Mouse (Mus musculus) urinary bladder, postnatal 4 days (tissue): ENCODE measurements around the gene Nfkbia.

Experiments
- DNase-seq, 2 experiments: peaks; one replicate each; pipeline ENCODE4 v3.0.0; 2021 to 2022; ENCODE audit warnings: low spot score in 2 of 2

The Nfkbia gene

DNA sequence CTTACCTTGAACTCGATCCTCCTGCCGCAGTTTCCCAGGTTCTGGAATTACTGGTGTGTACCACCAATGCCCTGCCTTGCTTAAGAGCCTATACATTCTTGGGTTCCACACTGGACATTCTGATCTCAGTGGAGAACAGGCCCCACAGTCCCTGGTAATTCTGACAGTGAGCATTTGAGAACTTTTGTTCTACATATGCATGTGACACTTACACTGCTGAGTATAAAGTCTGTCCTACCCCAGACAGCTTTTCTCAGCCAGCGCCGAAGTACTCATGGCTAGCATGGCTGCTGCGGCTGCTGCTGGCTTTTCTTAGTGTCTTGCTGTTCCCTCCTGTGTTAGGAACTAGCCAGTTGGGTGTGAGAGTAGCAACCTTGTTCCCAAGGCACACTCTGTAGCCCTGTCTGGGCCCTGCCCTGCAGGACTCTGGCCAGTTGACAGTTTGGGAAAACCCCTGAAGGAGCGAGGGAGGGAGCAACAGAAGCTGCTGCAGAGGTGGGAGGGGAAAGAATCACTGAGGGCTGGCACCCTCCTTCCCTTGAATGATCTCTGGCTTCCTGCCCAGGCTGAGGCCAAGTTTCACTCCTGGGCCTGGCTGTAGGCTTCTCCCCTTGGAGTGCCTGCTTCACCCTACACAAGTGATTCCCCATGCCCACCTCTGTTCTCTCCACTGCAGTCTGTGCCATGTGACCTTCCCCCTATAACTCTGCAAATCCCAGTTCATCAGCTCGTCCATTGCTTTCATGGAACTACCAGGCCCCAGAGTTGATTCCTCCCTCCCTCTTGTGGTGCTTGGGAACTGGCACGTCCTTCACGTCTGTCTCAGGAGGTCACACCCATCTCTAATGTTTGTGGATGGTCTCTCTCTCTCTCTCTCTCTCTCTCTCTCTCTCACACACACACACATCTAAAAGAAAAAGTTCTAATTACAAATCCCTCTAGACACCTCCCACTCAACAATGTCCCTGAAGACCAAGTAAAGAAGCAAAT, 49.3 kb downstream of the Nfkbia start:
- peak; percentile 74 to 83 for DNase-seq

DNA sequence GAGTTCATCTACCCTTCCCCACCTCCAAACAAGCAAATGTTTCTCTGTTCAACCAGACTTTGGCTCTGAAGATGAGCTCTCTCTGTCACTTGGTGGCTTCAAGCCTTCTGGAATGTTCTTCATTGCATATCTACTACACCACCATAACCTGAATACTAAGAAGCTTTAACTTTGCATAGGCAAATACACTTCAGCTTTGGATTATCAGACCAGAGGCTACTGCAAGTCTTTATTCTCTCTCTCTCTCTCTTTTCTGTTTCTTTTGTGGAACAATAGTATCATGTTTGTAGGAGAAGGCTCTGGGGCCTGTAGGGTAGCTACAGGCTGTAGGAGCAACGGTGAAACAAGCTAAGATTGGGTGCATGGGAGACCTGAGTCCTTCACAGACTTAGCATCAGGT, 50.2 kb downstream of the Nfkbia start:
- DNase-seq = no peak

DNA sequence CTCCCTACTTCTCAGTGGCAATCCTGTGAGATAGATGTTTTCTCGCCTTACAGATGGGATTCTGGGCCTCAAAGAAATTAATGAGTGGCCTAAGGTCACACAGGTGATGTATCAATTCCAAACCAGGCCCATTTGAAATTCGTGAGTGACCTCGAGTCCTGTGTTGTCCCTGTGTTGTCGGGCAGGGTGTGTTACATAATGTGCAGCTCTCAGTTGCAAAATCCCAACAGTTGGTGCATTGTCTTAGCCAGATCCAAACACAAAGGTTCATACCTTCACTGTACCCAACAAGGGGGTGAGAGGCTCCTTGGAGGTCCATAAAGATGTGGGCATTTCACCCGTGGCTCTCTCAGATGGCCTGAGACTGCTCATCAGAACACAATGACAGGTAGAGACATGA, 52.0 kb downstream of the Nfkbia start:
- DNase-seq = no peak
